Mouse (Mus musculus) kidney, adult 2 months (tissue): ENCODE measurements at regions not wholly inside any gene's neighbourhood (a gene's known extent, or its start where the extent isn't known, plus 50 kb on each side); places are given as distances from the start of the nearest gene placed in this dataset.

Experiments
- CTCF ChIP-seq: fragments of 200-500 bp; conservative IDR thresholded peaks from 2 replicates; pipeline ENCODE4 v1.5.1; 2011; ENCODE audit warnings: low read depth, mild to moderate bottlenecking, control low read depth, low read length, moderate library complexity, mixed read lengths; ENCODE audit not compliant: insufficient read depth, insufficient read length
- POLR2A ChIP-seq: fragments of 200-500 bp; IDR thresholded peaks from one replicate; pipeline ENCODE4 v1.6.1; 2011; ENCODE audit warnings: low read depth, low read length, control low read depth

- TF ChIP-seq POLR2A (no peak), CTCF (no peak)
Observed at GRCm38 (mm10) chr2:145052405-145052804, 115.1 kb upstream of the Slc24a3 start.
